Mouse (Mus musculus): ENCODE data around the gene B3galnt2. TPM values are rescaled to one million over a fixed set of nuclear protein-coding genes. Genes with fewer than 3 reads are reported as not detected.
"Not testable (repeated sequence)": the region's sequence is repeated elsewhere in the genome, so short reads cannot be mapped to it uniquely, and the experiment has no call there.

B3galnt2 gene
- polyA plus RNA-seq, 1 experiment from 2014 or later = 17.1 TPM

DNA sequence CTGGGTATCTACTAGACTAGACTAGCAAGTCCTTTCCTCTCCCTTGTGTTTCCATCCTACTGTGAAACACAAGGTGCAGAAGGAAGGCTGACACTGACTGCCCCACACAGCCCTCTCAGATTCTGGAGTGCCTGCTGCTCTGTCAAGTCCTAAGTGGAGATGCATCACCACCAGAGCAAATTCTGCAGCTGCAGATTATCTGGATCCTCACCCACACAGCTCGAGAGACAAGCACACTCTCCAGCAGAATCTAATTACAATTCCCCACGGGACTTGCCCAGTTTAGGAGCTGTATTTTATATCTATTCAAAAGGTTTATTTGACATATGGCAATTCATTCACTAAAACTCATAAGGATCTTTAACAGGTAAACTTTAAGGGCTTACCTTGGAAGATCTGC, 51.8 kb downstream of the B3galnt2 start:
- H3K36me3 ChIP-seq = peaks cover 91% of the 10 kb centered on the region
- no peak overlapping the region for H3K27ac ChIP-seq (replicated peaks)
- H3K9ac ChIP-seq = no peak overlapping the region
- H3K4me1 ChIP-seq = peaks cover 3% of the 10 kb centered on the region; the same call in 1 of the 2 replicates
- no peak overlapping the region for H3K4me2 ChIP-seq
- no peaks in the 10 kb centered on the region for H3K27me3 ChIP-seq (replicated peaks)
- ATAC-seq (ENCODE audit: extremely low read depth, insufficient number of reproducible peaks, low FRiP score, low TSS enrichment) = no peak
- WGBS = 61% methylated on average over 2 of the region's 2 CpGs
- H3K4me3 ChIP-seq = no peak overlapping the region
- H3K9me3 ChIP-seq = no peaks in the 10 kb centered on the region

GRCm38 (mm10) chr13:14011454-14011995, 57.3 kb downstream of the B3galnt2 start:
- H3K4me1 ChIP-seq = no peaks in the 10 kb centered on the region
- peaks cover 78% of the 10 kb centered on the region for H3K36me3 ChIP-seq
- H3K4me3 ChIP-seq = no peak overlapping the region
- H3K9me3 ChIP-seq = no peaks in the 10 kb centered on the region
- no peak overlapping the region for H3K4me2 ChIP-seq
- ATAC-seq (ENCODE audit: extremely low read depth, insufficient number of reproducible peaks, low FRiP score, low TSS enrichment) = no peak
- WGBS = 89% methylated on average over 4 of the region's 4 CpGs
- no peaks in the 10 kb centered on the region for H3K27me3 ChIP-seq (replicated peaks)
- H3K27ac ChIP-seq (replicated peaks) = no peak overlapping the region
- no peak overlapping the region for H3K9ac ChIP-seq

GRCm38 (mm10) chr13:14014001-14014400, 59.7 kb downstream of the B3galnt2 start:
- Histone ChIP-seq H3K27ac (replicated peaks) (no peak overlapping the region), H3K4me2 (no peak overlapping the region), H3K9me3 (no peaks in the 10 kb centered on the region), H3K27me3 (replicated peaks) (no peaks in the 10 kb centered on the region), H3K9ac (no peak overlapping the region), H3K4me3 (no peak overlapping the region), H3K36me3 (peaks cover 80% of the 10 kb centered on the region), H3K4me1 (no peaks in the 10 kb centered on the region)
- 90% methylated on average over 2 of the region's 2 CpGs for WGBS
- no peak for ATAC-seq (ENCODE audit: extremely low read depth, insufficient number of reproducible peaks, low FRiP score, low TSS enrichment)

GRCm38 (mm10) chr13:14014540-14014939, 60.3 kb downstream of the B3galnt2 start:
- H3K27ac ChIP-seq (replicated peaks) = no peak overlapping the region
- H3K9me3 ChIP-seq = no peaks in the 10 kb centered on the region
- no peaks in the 10 kb centered on the region for H3K27me3 ChIP-seq (replicated peaks)
- no peak overlapping the region for H3K4me2 ChIP-seq
- no peak for ATAC-seq (ENCODE audit: extremely low read depth, insufficient number of reproducible peaks, low FRiP score, low TSS enrichment)
- peaks cover 80% of the 10 kb centered on the region for H3K36me3 ChIP-seq
- WGBS = 88% methylated on average over 4 of the region's 4 CpGs
- 0 out of 2 replicates have a peak, but pooled peaks cover 2% of the 10 kb centered on the region for H3K4me1 ChIP-seq
- H3K4me3 ChIP-seq = no peak overlapping the region
- no peak overlapping the region for H3K9ac ChIP-seq

DNA sequence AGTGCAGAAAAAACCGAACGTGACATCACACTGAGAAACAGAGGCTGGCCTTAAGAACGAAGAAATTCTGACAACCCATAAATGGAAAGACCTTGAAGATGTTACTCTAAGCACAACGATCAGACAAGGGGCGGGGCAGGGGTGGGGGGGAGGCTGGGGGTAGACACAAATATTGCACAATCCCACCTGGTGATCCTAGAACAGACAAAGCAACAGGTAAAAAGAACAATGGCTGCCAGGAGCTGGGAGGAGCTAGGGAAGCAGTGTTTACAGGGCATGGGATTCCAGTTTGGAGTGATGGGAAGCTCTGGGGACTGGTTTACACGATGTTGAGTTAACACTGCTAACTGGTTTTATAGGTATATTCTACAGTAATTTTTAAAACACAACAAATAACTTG, 61.3 kb downstream of the B3galnt2 start:
- 90% methylated on average over 6 of the region's 6 CpGs for WGBS
- Histone ChIP-seq H3K4me2 (no peak overlapping the region), H3K27ac (replicated peaks) (no peak overlapping the region), H3K4me3 (no peak overlapping the region), H3K4me1 (0 out of 2 replicates have a peak, but pooled peaks cover 4% of the 10 kb centered on the region), H3K36me3 (peaks cover 74% of the 10 kb centered on the region), H3K27me3 (replicated peaks) (no peaks in the 10 kb centered on the region), H3K9me3 (no peaks in the 10 kb centered on the region), H3K9ac (no peak overlapping the region)
- ATAC-seq (ENCODE audit: extremely low read depth, insufficient number of reproducible peaks, low FRiP score, low TSS enrichment) = no peak

DNA sequence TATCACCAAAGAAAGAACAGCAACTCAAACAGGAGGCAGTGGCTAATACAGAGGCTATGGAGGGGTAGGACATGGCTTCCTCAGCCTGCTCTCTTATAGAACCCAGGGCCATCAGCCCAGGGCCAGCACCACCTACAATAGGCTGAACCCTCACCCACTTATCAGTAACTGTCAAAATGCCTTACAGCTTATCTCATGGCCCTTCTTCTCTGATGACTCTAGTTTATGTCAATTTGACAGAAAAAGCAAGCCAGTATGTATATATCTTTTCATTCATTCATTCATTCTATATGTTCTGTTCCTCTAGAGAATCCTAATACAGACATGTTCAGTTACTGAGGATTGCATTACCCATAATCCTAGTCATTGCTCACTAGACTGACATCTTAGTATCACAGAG, 64.0 kb downstream of the B3galnt2 start:
- H3K4me2 ChIP-seq = no peak overlapping the region
- H3K27ac ChIP-seq (replicated peaks) = no peak overlapping the region
- ATAC-seq (ENCODE audit: extremely low read depth, insufficient number of reproducible peaks, low FRiP score, low TSS enrichment) = no peak
- H3K9me3 ChIP-seq = no peaks in the 10 kb centered on the region
- peaks cover 51% of the 10 kb centered on the region for H3K36me3 ChIP-seq
- H3K4me3 ChIP-seq = no peak overlapping the region
- H3K27me3 ChIP-seq (replicated peaks) = no peaks in the 10 kb centered on the region
- H3K9ac ChIP-seq = no peak overlapping the region
- H3K4me1 ChIP-seq = 0 out of 2 replicates have a peak, but pooled peaks cover 4% of the 10 kb centered on the region

DNA sequence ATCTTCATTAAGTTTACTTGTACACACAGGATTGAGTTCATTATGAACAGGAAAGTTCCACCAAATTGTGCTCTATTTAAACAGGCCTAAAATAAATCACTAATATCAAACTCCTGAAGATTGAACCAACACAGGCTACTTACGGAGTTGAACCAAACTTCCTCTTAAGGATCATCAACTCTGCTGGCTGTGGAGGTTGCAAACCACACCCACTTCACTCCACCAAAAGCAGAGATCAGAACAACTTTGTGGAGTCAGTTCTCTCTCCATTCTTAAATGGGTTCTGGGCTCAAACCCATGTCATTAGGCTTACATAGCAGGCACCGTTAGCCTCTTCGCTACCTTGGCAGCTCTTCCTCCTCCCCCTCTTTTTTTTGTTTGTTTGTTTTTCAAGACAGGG, 64.6 kb downstream of the B3galnt2 start:
- Histone ChIP-seq H3K9me3 (no peaks in the 10 kb centered on the region), H3K4me3 (no peak overlapping the region), H3K4me2 (no peak overlapping the region), H3K4me1 (0 out of 2 replicates have a peak, but pooled peaks cover 4% of the 10 kb centered on the region), H3K9ac (no peak overlapping the region), H3K36me3 (peaks cover 45% of the 10 kb centered on the region), H3K27me3 (replicated peaks) (no peaks in the 10 kb centered on the region), H3K27ac (replicated peaks) (no peak overlapping the region)
- no peak for ATAC-seq (ENCODE audit: extremely low read depth, insufficient number of reproducible peaks, low FRiP score, low TSS enrichment)
- 90% methylated on average over 3 of the region's 3 CpGs for WGBS

- 35% methylated on average over 9 of the region's 12 CpGs for WGBS
- H3K27ac ChIP-seq (replicated peaks); H3K9ac ChIP-seq; H3K4me3 ChIP-seq; H3K9me3 ChIP-seq; H3K4me1 ChIP-seq; H3K4me2 ChIP-seq; H3K27me3 ChIP-seq (replicated peaks); ATAC-seq (ENCODE audit: extremely low read depth, insufficient number of reproducible peaks, low FRiP score, low TSS enrichment): not testable (repeated sequence)
- peaks cover 42% of the 10 kb centered on the region for H3K36me3 ChIP-seq
Observed at GRCm38 (mm10) chr13:14021417-14021816, 67.1 kb downstream of the B3galnt2 start.

DNA sequence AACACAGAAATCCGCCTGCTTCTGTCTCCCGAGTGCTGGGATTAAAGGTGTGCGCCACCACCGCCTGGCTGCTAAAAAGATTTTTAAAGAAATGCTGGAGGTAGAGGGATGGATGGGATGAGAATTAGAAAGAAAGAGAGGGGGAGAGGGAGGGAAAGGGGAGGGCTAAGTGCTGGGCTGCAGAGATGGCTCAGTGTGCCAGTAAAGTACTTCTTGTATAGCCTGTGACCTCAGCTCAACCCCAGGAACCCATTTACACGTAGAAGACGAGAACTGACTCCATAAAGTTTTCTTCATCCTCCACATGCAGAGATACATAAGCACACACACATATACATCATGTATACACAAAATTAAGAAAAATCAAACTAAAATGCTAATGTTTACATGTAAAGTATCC, 71.3 kb downstream of the B3galnt2 start:
- H3K9me3 ChIP-seq = no peaks in the 10 kb centered on the region
- peak overlapping the region; percentile 11; the same call in 1 of the 2 replicates for H3K4me2 ChIP-seq
- no peaks in the 10 kb centered on the region for H3K27me3 ChIP-seq (replicated peaks)
- no peaks in the 10 kb centered on the region for H3K4me1 ChIP-seq
- H3K36me3 ChIP-seq = peaks cover 39% of the 10 kb centered on the region
- WGBS = 88% methylated on average over 6 of the region's 6 CpGs
- H3K9ac ChIP-seq = no peak overlapping the region
- no peak overlapping the region for H3K4me3 ChIP-seq
- no peak overlapping the region for H3K27ac ChIP-seq (replicated peaks)
- ATAC-seq (ENCODE audit: extremely low read depth, insufficient number of reproducible peaks, low FRiP score, low TSS enrichment) = no peak

GRCm38 (mm10) chr13:14026154-14026820, 72.0 kb downstream of the B3galnt2 start:
- no peak for ATAC-seq (ENCODE audit: extremely low read depth, insufficient number of reproducible peaks, low FRiP score, low TSS enrichment)
- H3K27me3 ChIP-seq (replicated peaks) = no peaks in the 10 kb centered on the region
- H3K27ac ChIP-seq (replicated peaks) = no peak overlapping the region
- no peak overlapping the region for H3K4me3 ChIP-seq
- peaks cover 39% of the 10 kb centered on the region for H3K36me3 ChIP-seq
- H3K4me1 ChIP-seq = no peaks in the 10 kb centered on the region
- no peaks in the 10 kb centered on the region for H3K9me3 ChIP-seq
- 92% methylated on average over 6 of the region's 6 CpGs for WGBS
- no peak overlapping the region for H3K9ac ChIP-seq
- H3K4me2 ChIP-seq = no peak overlapping the region

GRCm38 (mm10) chr13:14033309-14034072, 79.2 kb downstream of the B3galnt2 start:
- Histone ChIP-seq H3K4me2 (no peak overlapping the region), H3K4me3 (no peak overlapping the region), H3K9ac (no peak overlapping the region), H3K27me3 (replicated peaks) (no peaks in the 10 kb centered on the region), H3K36me3 (peaks cover 10% of the 10 kb centered on the region), H3K27ac (replicated peaks) (peak overlapping the region; percentile 42), H3K4me1 (peaks cover 16% of the 10 kb centered on the region), H3K9me3 (no peaks in the 10 kb centered on the region)
- 75% methylated on average over 5 of the region's 5 CpGs for WGBS
- peak; percentile 31; the same call in 1 of the 2 replicates for ATAC-seq (ENCODE audit: extremely low read depth, insufficient number of reproducible peaks, low FRiP score, low TSS enrichment)
